Mouse (Mus musculus): Measurements from ENCODE around the gene Cntnap2.

DNA sequence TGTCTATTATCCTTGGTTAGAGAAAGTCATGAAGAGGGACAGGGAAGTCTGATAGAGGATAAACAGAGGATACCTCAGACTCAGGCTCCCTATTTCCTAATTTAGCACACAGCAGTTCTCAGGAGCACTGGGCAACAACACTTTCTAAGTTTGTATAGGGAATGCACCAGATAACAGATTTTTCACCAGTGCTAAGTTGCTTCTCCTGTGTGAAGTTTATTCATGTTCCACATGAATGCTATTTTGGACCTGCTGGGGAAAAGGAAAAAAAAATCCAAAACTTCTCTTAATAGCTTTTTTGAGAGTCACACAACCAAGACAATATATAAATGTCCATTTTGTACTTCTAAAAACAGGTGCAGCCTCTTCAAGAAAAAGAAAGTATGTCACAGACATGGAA, 1361.2 kb downstream of the Cntnap2 start:
- TF ChIP-seq JUN (IDR thresholded peaks at IDR 0.05; ENCODE audit: insufficient read depth, low read depth, low read length) (no peak), MAX (IDR thresholded peaks at IDR 0.05; ENCODE audit: low read length) (no peak), EP300 (IDR thresholded peaks at IDR 0.05; ENCODE audit: low read length) (no peak), MYC (IDR thresholded peaks at IDR 0.05; ENCODE audit: low read depth, low read length) (no peak), CTCF (conservative IDR thresholded peaks at IDR 0.05 in 1 of 2, IDR thresholded peaks at IDR 0.05 in 1 of 2; ENCODE audit: low read depth in 2 of 2, low read length in 2 of 2) (no peak), ZMIZ1 (IDR thresholded peaks at IDR 0.05; ENCODE audit: low read depth, low read length) (no peak), GABPA (IDR thresholded peaks at IDR 0.05; ENCODE audit: insufficient replicate concordance, low read depth, low read length) (no peak), IRF4 (IDR thresholded peaks at IDR 0.05; ENCODE audit: low read depth, low read length) (no peak), SMC3 (IDR thresholded peaks at IDR 0.05; ENCODE audit: low read depth, low read length) (no peak), HCFC1 (IDR thresholded peaks at IDR 0.05; ENCODE audit: low read depth, low read length) (no peak)
